Mouse (Mus musculus) gastrocnemius, postnatal 4 days (tissue): ENCODE measurements around the gene Rilp. TPM values are rescaled to one million over a fixed set of nuclear protein-coding genes. Genes with fewer than 3 reads are reported as not detected.

Source experiments
- DNase-seq, 2 experiments: peaks; one replicate each; pipeline ENCODE4 v3.0.0; 2021 to 2022; ENCODE audit warnings: low spot score in 2 of 2, mixed read lengths in 2 of 2
- total RNA-seq, 2 experiments: library from RNA; stranded (reverse); gene quantifications; 2 replicates each; pipeline ENCODE4 v1.2.3; 2021

The Rilp gene
- total RNA-seq, 2 experiments from 2014 or later, result 16.4 to 24.5 TPM

DNA sequence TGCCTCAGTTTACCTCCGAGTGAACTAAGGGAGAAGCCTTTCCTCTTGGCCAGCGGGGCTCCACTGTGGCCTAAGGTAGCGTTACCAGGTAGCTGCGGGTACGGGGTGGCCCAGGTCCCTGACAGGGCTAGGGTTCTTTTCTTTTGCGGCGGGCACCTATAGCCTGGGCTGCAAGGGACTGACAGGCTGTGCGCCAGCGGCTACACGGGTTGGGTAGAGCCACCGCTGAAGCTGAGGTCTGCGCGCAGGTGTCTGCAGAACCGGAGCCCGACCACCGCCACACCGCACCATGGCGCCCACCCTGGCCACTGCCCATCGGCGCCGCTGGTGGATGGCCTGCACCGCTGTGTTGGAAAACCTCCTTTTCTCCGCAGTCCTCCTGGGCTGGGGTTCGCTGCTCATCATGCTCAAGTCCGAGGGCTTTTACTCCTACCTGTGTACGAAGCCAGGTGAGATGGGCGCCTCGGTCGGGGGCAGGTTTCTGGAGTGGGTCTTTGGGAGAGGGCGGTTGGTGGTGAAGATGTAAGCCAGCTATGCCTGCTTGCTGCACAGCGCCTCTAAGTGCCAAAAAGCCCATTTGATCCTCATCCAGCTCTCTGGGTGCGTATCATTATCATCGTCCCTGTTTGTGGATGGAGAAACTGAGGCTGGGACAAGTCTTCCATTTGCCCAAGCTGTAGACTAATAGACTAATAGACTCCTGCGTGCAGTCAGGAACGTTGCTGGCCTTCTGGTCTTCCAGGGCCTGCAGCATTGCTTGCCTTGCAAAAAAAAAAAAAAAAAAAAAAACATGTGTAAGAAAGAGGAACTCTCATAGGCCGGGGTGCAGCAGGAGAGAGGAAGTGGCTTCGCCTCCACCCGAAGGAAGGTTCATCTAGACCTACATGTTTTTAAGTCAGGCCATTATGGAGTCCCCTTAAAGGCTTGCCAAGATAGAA lies 22.7 kb downstream of the Rilp start:
- DNase-seq, result no peak

DNA sequence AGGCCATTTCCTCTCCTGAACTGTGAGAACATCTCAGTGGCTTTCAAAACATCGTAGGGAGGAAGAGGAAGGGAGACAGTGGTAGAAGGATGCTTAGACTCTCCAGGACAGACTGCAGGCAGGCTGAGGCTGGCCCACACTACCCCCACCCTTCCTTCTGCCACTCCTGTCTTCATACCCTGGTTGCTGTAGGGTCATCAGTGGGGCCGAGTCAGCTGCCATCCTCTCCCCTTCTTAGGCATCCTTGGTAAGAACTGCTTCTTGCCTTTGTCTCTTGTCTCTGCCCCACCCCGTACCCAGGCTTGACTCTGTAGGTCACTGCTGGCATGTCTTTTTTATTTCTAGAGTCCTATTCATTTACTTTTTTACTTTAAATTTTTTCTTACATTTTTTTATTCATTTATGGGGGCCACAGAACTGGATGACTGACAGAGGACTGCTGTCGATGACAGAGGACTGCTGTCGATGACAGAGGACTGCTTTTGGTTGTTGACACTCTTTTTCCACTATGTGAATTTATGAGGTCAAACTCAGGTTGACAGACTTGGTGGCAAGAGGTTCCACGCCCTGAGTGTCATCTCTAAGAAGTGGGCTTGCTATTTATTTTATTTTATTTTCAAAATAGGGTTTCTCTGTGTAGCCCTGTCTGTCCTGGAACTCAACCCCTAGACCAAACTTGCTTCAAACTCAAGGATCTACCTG lies 23.6 kb downstream of the Rilp start:
- no peak for DNase-seq

GRCm38 (mm10) chr11:75534286-75535033 lies 24.6 kb downstream of the Rilp start:
- no peak for DNase-seq

DNA sequence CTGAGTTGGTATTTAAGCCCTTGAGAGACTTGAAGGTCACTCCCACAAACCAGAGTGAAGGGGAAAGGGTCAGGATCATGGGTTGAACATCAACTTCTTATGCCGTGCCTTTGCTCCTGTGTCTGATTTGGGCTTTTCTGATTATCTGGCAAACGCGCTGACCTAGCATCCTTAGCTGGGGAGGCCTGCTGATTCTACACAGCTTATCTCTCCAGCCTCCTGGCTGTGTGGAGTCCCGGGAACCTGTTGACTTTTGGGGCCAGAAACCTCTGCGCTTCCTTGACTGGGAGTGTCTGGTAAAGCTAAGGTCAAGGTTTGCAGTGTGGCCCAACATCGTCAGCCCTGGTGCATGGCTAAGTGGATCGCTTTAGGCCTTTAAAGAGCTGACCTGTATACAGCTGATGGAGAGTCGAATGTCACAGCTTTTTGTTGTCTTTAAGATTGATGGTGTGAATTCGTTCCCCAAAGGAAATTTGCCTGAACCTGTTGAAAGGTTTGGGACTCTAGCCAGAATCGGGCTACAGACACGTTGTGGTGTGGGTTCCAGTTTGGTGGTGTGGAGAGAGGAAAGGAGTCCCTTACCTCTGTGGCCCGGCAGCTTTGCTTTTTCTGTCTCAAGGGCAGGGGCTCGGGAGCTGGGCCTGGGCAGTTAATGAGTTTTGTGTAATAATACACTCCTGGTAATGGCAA lies 25.4 kb downstream of the Rilp start:
- no peak for DNase-seq

DNA sequence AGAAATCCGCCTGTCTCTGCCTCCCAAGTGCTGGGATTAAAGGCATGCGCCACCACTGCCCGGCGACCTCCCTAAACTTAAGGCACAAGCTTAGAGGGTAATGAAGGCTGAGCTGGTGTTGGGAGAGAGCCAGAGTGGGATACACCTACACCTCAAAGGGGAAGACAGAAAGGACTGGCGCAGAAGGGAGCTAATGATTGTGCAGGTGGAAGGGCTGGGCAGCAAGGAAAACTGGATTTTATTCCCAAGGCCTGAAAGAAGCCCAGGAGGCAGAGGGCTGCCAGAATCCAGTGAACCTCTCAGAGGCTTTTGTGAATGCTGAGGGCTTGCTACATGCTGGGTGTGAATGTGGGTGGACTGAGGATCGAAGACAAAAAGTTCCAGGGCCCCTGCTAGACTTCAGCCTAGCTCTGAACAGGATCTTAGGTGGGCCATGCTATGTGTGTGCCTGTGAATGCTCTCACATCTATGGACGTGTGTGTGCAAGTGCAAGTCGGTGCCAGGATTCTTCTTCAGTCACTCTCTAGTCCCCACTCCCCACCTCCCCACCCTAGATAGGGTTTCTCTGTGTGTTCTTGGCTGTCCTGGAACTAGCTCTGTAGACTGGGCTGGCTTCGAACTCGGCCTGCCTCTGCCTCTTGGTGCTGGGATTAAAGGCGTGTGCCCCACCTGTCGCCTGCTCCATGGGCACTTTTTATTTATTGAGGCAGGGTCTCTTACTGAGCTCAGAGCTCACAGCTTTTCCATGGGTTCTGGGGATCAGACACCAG lies 26.5 kb downstream of the Rilp start:
- DNase-seq, result no peak

DNA sequence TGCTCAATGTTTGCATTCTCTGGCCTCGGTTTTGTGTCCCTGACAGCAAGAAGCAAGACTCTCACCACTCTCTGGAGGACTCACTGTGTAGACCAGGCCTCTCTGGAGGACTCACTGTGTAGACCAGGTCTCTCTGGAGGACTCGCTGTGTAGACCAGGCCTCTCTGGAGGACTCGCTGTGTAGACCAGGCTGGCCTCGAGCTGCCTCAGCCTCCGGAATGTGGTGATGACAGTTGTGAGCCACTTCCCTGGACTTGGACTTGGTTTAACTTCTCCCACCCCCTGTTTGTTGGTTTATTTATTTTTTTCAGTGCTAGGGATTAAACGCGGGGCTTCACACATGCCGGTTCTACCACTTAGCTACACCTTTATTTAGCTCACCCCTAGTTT lies 27.1 kb downstream of the Rilp start:
- DNase-seq, result no peak

GRCm38 (mm10) chr11:75537491-75538183 lies 27.7 kb downstream of the Rilp start:
- DNase-seq, result no peak

- no peak for DNase-seq
Observed at GRCm38 (mm10) chr11:75538184-75538969, 28.5 kb downstream of the Rilp start.

- no peak for DNase-seq
Observed at GRCm38 (mm10) chr11:75538970-75539299, 29.0 kb downstream of the Rilp start.

DNA sequence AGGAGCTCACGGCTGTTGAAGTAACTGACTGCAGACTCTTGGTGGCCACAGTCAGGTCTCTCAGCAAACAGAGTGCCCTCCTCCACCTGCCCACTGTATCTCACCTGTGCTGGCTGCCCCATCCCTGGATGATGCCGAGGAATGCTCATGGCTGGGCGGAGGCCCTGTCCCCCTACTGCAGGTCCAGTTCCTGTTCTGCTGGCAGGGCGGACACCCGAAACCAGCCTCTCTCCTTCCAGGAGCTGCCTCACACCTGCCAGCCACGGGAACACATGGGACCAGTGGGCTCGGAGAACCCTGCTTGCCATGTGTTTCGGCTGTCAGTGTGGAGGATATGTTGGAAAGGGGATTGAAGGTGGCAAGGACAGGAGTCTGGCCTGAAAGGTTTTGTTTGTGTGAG lies 30.3 kb downstream of the Rilp start:
- DNase-seq, result no peak

DNA sequence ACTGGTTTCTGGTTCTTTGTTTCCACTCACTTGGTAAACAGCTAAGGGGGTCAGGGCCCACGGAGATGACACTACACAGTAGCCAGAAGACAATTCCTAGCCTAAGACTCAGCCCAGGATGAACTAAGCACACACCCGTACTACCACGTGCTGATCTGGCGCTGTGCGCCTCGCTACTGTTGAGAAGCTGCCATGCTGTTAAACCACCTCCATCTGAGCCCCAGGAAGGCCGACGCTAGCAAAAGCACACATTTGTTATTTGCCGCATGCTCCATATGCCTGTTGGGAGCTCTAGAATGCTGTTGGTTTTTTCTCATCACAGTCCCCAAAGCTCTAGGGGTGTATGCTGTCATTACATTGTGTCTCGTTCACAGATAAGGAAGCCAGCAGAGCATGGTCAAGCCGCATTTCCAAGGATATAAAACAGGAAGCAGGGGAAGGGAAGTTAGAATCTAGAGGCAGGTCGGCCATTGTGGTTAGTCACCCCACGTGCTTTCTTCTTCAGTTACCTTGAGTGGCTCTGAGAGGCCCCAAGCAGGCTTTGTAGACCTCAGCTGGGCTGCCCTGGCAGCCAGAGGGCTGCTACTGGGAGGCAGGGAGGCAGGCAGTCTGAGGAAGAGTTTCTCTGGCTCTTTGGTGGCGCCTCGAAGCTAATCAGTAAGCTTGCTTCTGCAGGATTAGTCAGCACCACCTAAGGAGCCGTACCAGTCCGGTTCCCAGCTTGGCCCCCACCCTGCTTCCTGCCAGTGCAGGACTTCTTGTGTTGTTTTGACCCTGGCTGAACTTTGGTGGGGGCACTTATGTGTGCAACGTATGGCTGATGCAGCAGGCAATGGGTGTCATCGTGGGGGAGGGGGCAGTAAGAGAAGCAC lies 31.1 kb downstream of the Rilp start:
- no peak for DNase-seq

DNA sequence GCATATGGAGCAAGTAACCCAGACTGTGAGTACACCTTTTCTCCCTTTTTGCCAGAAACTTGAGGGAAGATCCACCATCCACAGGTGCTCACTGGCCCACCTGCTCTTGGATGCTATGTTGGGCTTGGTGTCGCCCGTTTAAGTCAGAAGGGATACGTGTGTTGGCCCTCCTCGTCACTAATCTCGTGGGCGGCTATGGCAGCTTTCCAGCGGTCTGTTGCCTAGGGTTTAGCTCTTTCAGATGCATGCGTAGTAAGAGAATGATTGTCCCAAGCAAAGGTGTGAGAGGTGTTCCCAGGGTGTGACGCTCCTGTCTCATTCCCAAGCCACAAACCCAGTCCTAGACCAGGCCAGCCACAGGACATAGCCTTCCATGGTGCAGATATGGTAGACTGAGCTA lies 34.8 kb downstream of the Rilp start:
- DNase-seq, result no peak

- no peak for DNase-seq
Observed at GRCm38 (mm10) chr11:75546057-75546456, 36.2 kb downstream of the Rilp start.

- DNase-seq, result no peak
Observed at GRCm38 (mm10) chr11:75549658-75550111, 39.8 kb downstream of the Rilp start.

DNA sequence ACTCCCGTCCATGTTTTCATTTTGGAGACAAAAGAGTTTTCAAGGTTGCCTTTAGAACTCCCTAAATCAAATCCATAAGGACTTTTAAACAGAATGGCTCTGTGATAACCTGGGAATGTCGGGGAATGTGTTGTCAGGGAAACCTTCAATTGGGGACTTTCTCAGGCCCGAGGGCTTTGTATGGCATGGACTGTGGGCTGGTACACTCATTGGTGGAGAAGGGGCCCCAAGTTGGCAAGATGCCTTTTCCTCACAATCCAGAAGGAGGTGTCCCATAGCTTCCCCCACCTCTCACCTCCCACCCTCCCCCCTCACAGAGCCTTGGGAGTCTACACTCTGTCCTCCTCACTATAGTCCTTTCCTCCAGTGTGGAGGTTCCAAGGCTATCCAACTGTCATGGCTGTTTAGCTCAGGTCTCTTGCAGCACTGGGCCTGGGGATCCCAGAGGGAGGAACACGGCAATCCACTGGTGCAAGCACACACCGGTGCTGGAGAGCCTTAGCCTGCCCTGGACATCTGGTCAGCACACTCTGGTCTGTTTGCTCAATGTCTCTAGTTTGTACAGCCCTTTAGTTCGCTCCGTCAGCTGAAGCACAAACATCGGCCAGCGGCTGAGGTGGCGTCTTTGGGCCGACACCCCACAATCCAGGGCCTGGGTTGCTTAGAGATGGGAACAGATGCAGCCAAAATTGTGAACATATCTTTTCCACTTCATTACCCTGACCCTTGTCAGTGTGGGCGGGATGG lies 40.5 kb downstream of the Rilp start:
- DNase-seq, result no peak

- no peak for DNase-seq
Observed at GRCm38 (mm10) chr11:75551321-75551720, 41.4 kb downstream of the Rilp start.

DNA sequence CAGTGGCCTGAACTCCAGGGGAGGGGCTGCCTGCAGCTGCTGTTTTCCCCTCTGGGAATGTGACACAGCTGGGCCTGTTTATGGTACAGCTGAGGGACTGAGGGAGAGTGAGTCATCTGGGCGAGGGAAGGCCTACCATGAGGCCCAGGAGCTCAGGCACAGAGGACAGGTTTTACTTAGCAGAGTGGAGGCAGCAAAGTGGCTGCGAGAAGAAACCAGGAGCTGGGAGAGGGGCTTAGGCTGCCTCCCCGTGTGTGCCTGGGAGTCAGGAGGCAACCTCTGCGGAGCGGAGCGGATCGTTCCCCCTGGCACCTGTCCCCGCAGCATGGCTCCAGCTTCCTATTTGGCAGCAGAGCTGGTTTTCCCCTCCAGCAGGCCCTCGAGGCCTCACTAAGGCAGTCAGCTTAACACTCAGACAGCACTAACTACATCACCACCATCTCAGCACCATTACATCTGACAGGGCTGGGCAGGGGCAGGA lies 42.1 kb downstream of the Rilp start:
- DNase-seq, result peak in 1 of 2 experiments; percentile 50
